In genomic region chr6:83774781-83775563, GRCm38 (mm10) we compare ENCODE assay signal across 8 mouse cellular contexts. TPM values are rescaled to one million over a fixed set of nuclear protein-coding genes. Genes with fewer than 3 reads are reported as not detected.
DNase-seq lines count a peak whose midpoint lies in the region; ATAC-seq and TF ChIP-seq lines count a peak whose summit lies in the region.

No protein-coding gene starts in this region.

- H3K27ac ChIP-seq in lung, embryonic 14.5 days (ENCODE audit: low read depth) = peak overlapping the region; percentile 79
- peak overlapping the region; percentile 85 for H3K27ac ChIP-seq in heart, embryonic 11.5 days (ENCODE audit: low read depth, low read length)
- H3K27ac ChIP-seq in limb, embryonic 13.5 days = peak overlapping the region; percentile 80; the same call in 1 of the 2 replicates

- H3K36me3 ChIP-seq in lung, embryonic 14.5 days (ENCODE audit: insufficient read depth) = peaks cover 33% of the 10 kb centered on the region
- peaks cover 5% of the 10 kb centered on the region for H3K36me3 ChIP-seq in heart, embryonic 11.5 days (ENCODE audit: control insufficient read depth, insufficient read depth, low read length)
- H3K36me3 ChIP-seq in limb, embryonic 13.5 days = peaks cover 35% of the 10 kb centered on the region
- H3K36me3 ChIP-seq in myocyte (ENCODE audit: control insufficient read depth, insufficient read depth) = peaks cover 2% of the 10 kb centered on the region

- peak overlapping the region; percentile 95 for H3K9ac ChIP-seq in lung, embryonic 14.5 days
- peak overlapping the region; percentile 91 for H3K9ac ChIP-seq in heart, embryonic 11.5 days (ENCODE audit: low read depth, low read length)
- peak overlapping the region; percentile 97 for H3K9ac ChIP-seq in limb, embryonic 13.5 days

- peak overlapping the region; percentile 42 for H3ac ChIP-seq in myocyte (ENCODE audit: control insufficient read depth, insufficient read length)

- peak; percentile 49 for DNase-seq in lung, embryonic 14.5 days
- DNase-seq in lung, postnatal 36 days = no peak
- DNase-seq in c-Kit-positive CD71-positive TER-119-positive erythroid progenitor cells, embryonic 14.5 days (ENCODE audit: low spot score) = peak; percentile 34
- DNase-seq in urinary bladder, adult 18-20 months (ENCODE audit: low spot score in 2 of 2) = no peak
- no peak for DNase-seq in spleen, adult 12 weeks (ENCODE audit: low spot score)

- WGBS in lung, embryonic 14.5 days = under 1% methylated on average over 14 of the region's 14 CpGs
- 0% methylated on average over 14 of the region's 14 CpGs for WGBS in heart, embryonic 11.5 days (ENCODE audit: insufficient replicate concordance)
- WGBS in limb, embryonic 13.5 days = 1% methylated on average over 14 of the region's 14 CpGs

- H3K4me2 ChIP-seq in lung, embryonic 14.5 days = peak overlapping the region; percentile 89
- H3K4me2 ChIP-seq in heart, embryonic 11.5 days = peak overlapping the region; percentile 90
- peak overlapping the region; percentile 88 for H3K4me2 ChIP-seq in limb, embryonic 13.5 days (replicated peaks)
- H3K4me2 ChIP-seq in myocyte (ENCODE audit: low read depth) = peak overlapping the region; percentile 81

- peak; percentile 65 for ATAC-seq in lung, embryonic 14.5 days (ENCODE audit: insufficient read depth)
- peak; percentile 41; the same call in 1 of the 2 replicates for ATAC-seq in heart, embryonic 11.5 days (replicated peaks; ENCODE audit: insufficient number of reproducible peaks, low FRiP score, low TSS enrichment)
- no peak for ATAC-seq in limb, embryonic 13.5 days (ENCODE audit: low FRiP score, low read depth)

- TF ChIP-seq CTCF in lung, embryonic 14.5 days (IDR thresholded peaks at IDR 0.05; ENCODE audit: low read depth) = no peak

- H3K27me3 ChIP-seq in lung, embryonic 14.5 days (ENCODE audit: insufficient read depth, low read length) = no peaks in the 10 kb centered on the region
- no peaks in the 10 kb centered on the region for H3K27me3 ChIP-seq in heart, embryonic 11.5 days (ENCODE audit: control insufficient read depth, insufficient read depth, low read length)
- H3K27me3 ChIP-seq in limb, embryonic 13.5 days = no peaks in the 10 kb centered on the region
- no peaks in the 10 kb centered on the region for H3K27me3 ChIP-seq in myocyte (ENCODE audit: control insufficient read depth, insufficient read depth, insufficient read length)

- H3K4me3 ChIP-seq in lung, embryonic 14.5 days (ENCODE audit: low read depth, low read length) = peak overlapping the region; percentile 92
- H3K4me3 ChIP-seq in heart, embryonic 11.5 days (ENCODE audit: low read depth, low read length) = peak overlapping the region; percentile 88
- H3K4me3 ChIP-seq in limb, embryonic 13.5 days = peak overlapping the region; percentile 94
- H3K4me3 ChIP-seq in myocyte = peak overlapping the region; percentile 79

- no peak for TF ChIP-seq POLR2A in myocyte (IDR thresholded peaks at IDR 0.05; ENCODE audit: insufficient read length, low read depth)

- peaks cover 8% of the 10 kb centered on the region for H3K79me2 ChIP-seq in myocyte (ENCODE audit: control insufficient read depth, insufficient read depth)

- H3K9me3 ChIP-seq in lung, embryonic 14.5 days (ENCODE audit: low read depth, low read length) = no peaks in the 10 kb centered on the region
- H3K9me3 ChIP-seq in heart, embryonic 11.5 days (replicated peaks; ENCODE audit: control insufficient read depth, low read length) = no peaks in the 10 kb centered on the region
- H3K9me3 ChIP-seq in limb, embryonic 13.5 days = no peaks in the 10 kb centered on the region

- H3K4me1 ChIP-seq in lung, embryonic 14.5 days (ENCODE audit: insufficient read depth) = peaks cover 7% of the 10 kb centered on the region; the same call in 1 of the 2 replicates
- H3K4me1 ChIP-seq in heart, embryonic 11.5 days (ENCODE audit: control insufficient read depth, insufficient read depth, low read length) = peaks cover 10% of the 10 kb centered on the region
- peaks cover 18% of the 10 kb centered on the region for H3K4me1 ChIP-seq in limb, embryonic 13.5 days

TF ChIP-seq in myocyte, 11 proteins besides CTCF, POLR2A, EP300 and RAD21:
- TF ChIP-seq CEBPB (IDR thresholded peaks at IDR 0.05; ENCODE audit: insufficient read depth, poor library complexity, severe bottlenecking) (no peak), MYOG (IDR thresholded peaks at IDR 0.05; ENCODE audit: control insufficient read depth in 1 of 3, insufficient read depth in 1 of 3, insufficient read length in 2 of 3, low read depth in 2 of 3) (no peak), MAX (IDR thresholded peaks at IDR 0.05; ENCODE audit: low read depth) (no peak), MYOD1 (IDR thresholded peaks at IDR 0.05; ENCODE audit: control insufficient read depth in 1 of 3, insufficient read length in 2 of 3, low read depth in 2 of 3) (no peak), REST (IDR thresholded peaks at IDR 0.05; ENCODE audit: insufficient read depth, insufficient read length) (no peak), USF1 (IDR thresholded peaks at IDR 0.05; ENCODE audit: low read depth) (no peak), E2F4 (IDR thresholded peaks at IDR 0.05; ENCODE audit: insufficient read depth) (no peak), TCF12 (IDR thresholded peaks at IDR 0.05; ENCODE audit: insufficient read depth, poor library complexity, severe bottlenecking) (no peak), TCF3 (IDR thresholded peaks at IDR 0.05; ENCODE audit: insufficient read length, low read depth) (no peak), POLR2AphosphoS2 (IDR thresholded peaks at IDR 0.05; ENCODE audit: insufficient read length, low read depth) (no peak)

RNA-seq across cellular contexts. Expression of gene Tex261, which starts 0.6 kb away (rescaled TPM):
- polyA plus RNA-seq in lung, embryonic 14.5 days (2014; fragmentation: Nextera tagmentation; extraction: Ambion mirVana) = 74.7 and 77.4 TPM in 2 replicates
- polyA plus RNA-seq in heart, embryonic 11.5 days (2014; fragmentation: Nextera tagmentation; extraction: Ambion mirVana) = 56.0 and 69.0 TPM in 2 replicates
- polyA plus RNA-seq in limb, embryonic 13.5 days (2015; fragmentation: Nextera tagmentation; extraction: Ambion mirVana) = 96.2 and 97.8 TPM in 2 replicates
- 70.7 TPM for polyA plus RNA-seq in myocyte (2012; fragmentation: generic; extraction: Trizol)

RNA-seq across cellular contexts. Expression of gene Ankrd53, which starts 12.5 kb away (rescaled TPM):
- 0.21 TPM in 1 of 2 replicates, not detected in the other for polyA plus RNA-seq in lung, embryonic 14.5 days (2014; fragmentation: Nextera tagmentation; extraction: Ambion mirVana)
- not detected in 2 replicates for polyA plus RNA-seq in heart, embryonic 11.5 days (2014; fragmentation: Nextera tagmentation; extraction: Ambion mirVana)
- 0.20 and 0.25 TPM in 2 replicates for polyA plus RNA-seq in limb, embryonic 13.5 days (2015; fragmentation: Nextera tagmentation; extraction: Ambion mirVana)
- 0.05 TPM for polyA plus RNA-seq in myocyte (2012; fragmentation: generic; extraction: Trizol)

RNA-seq across cellular contexts. Expression of gene Nagk, which starts 19.8 kb away (rescaled TPM):
- polyA plus RNA-seq in lung, embryonic 14.5 days (2014; fragmentation: Nextera tagmentation; extraction: Ambion mirVana) = 46.1 and 49.3 TPM in 2 replicates
- polyA plus RNA-seq in heart, embryonic 11.5 days (2014; fragmentation: Nextera tagmentation; extraction: Ambion mirVana) = 46.3 and 50.3 TPM in 2 replicates
- polyA plus RNA-seq in limb, embryonic 13.5 days (2015; fragmentation: Nextera tagmentation; extraction: Ambion mirVana) = 57.1 and 57.3 TPM in 2 replicates
- polyA plus RNA-seq in myocyte (2012; fragmentation: generic; extraction: Trizol) = 42.9 TPM

RNA-seq across cellular contexts. Expression of gene Atp6v1b1, which starts 32.2 kb away (rescaled TPM):
- polyA plus RNA-seq in lung, embryonic 14.5 days (2014; fragmentation: Nextera tagmentation; extraction: Ambion mirVana) = not detected in 2 replicates
- not detected in 2 replicates for polyA plus RNA-seq in heart, embryonic 11.5 days (2014; fragmentation: Nextera tagmentation; extraction: Ambion mirVana)
- polyA plus RNA-seq in limb, embryonic 13.5 days (2015; fragmentation: Nextera tagmentation; extraction: Ambion mirVana) = not detected in 2 replicates
- polyA plus RNA-seq in myocyte (2012; fragmentation: generic; extraction: Trizol) = not detected

RNA-seq across cellular contexts. Expression of gene Paip2b, which starts 56.6 kb away (rescaled TPM):
- 19.3 and 19.8 TPM in 2 replicates for polyA plus RNA-seq in lung, embryonic 14.5 days (2014; fragmentation: Nextera tagmentation; extraction: Ambion mirVana)
- 16.2 and 16.9 TPM in 2 replicates for polyA plus RNA-seq in heart, embryonic 11.5 days (2014; fragmentation: Nextera tagmentation; extraction: Ambion mirVana)
- 19.2 and 20.5 TPM in 2 replicates for polyA plus RNA-seq in limb, embryonic 13.5 days (2015; fragmentation: Nextera tagmentation; extraction: Ambion mirVana)
- polyA plus RNA-seq in myocyte (2012; fragmentation: generic; extraction: Trizol) = 14.4 TPM

Comparison
In these comparisons a context has a peak if more than half of its experiments do, and no peak if none do; other contexts are left out.
1. DNase-seq: peak in lung, embryonic 14.5 days (single experiment) and c-Kit-positive CD71-positive TER-119-positive erythroid progenitor cells, embryonic 14.5 days (single experiment); none in lung, postnatal 36 days (single experiment), urinary bladder, adult 18-20 months (0 of 2) and spleen, adult 12 weeks (single experiment).
2. Peak in every context shown above with its lines, with median percentiles within 50 percentile points of each other: H3K27ac ChIP-seq, H3K4me2 ChIP-seq, H3K4me3 ChIP-seq and H3K9ac ChIP-seq.